Mouse (Mus musculus) small intestine, adult 2 months (tissue): ENCODE data around the gene Abhd18. TPM values are rescaled to one million over a fixed set of nuclear protein-coding genes. Genes with fewer than 3 reads are reported as not detected.
A peak's percentile ranks its signal among the peaks of the same experiment; 100 is the strongest.
"Not testable (repeated sequence)": the region's sequence is repeated elsewhere in the genome, so short reads cannot be mapped to it uniquely, and the experiment has no call there.

Source experiments
- H3K27ac ChIP-seq: fragments of 200-500 bp; 2 replicates; pipeline ENCODE4 v1.5.1; 2012; ENCODE audit warnings: low read depth, low read length, control low read depth, inconsistent platforms; ENCODE audit not compliant: insufficient read depth
- H3K27me3 ChIP-seq: fragments of 200-500 bp; 2 replicates; pipeline ENCODE4 v1.6.1; 2012; ENCODE audit warnings: mild to moderate bottlenecking, moderate library complexity, low read length, inconsistent platforms; ENCODE audit not compliant: control insufficient read depth, insufficient read depth
- H3K36me3 ChIP-seq: fragments of 200-500 bp; 2 replicates; pipeline ENCODE4 v1.6.1; 2012; ENCODE audit warnings: mild to moderate bottlenecking, low read length, control low read depth, inconsistent platforms; ENCODE audit not compliant: control insufficient read depth, insufficient read depth
- H3K4me1 ChIP-seq: fragments of 200-500 bp; 2 replicates; pipeline ENCODE4 v1.6.1; 2012; ENCODE audit warnings: low read length, inconsistent platforms, mixed read lengths; ENCODE audit not compliant: control insufficient read depth, insufficient read depth, insufficient read length
- H3K4me3 ChIP-seq: fragments of 200-500 bp; 2 replicates; pipeline ENCODE4 v1.5.1; 2012; ENCODE audit warnings: low read depth, mild to moderate bottlenecking, control low read depth, inconsistent platforms, low read length, moderate library complexity
- CTCF ChIP-seq: fragments of 200-500 bp; IDR thresholded peaks from 2 replicates; pipeline ENCODE4 v1.5.1; 2012; ENCODE audit warnings: low read depth, mild to moderate bottlenecking, control low read depth, inconsistent platforms, low read length, moderate library complexity, mixed read lengths; ENCODE audit not compliant: insufficient replicate concordance, insufficient read length; ENCODE audit errors: extremely low read depth
- POLR2A ChIP-seq: fragments of 200-500 bp; IDR thresholded peaks from 2 replicates; pipeline ENCODE4 v1.6.1; 2012; ENCODE audit warnings: low read depth, mild to moderate bottlenecking, control low read depth, inconsistent platforms, low read length, moderate library complexity
- WGBS: fragments of 180-500 bp; shearing (Covaris S2); methylation state at CpG from one replicate; pipeline ENCODE4 v1.1.7; 2018; 5-methylcytosine and 5-hydroxymethylcytosine counted together
- polyA plus RNA-seq: library from polyadenylated mRNA; depleted of rRNA; stranded (reverse); fragments of >200 nt; gene quantifications from 2 replicates; pipeline ENCODE4 v1.2.3, GENCODE M21; 2012

The Abhd18 gene
- polyA plus RNA-seq, 1 experiment, result 2.6 TPM

DNA sequence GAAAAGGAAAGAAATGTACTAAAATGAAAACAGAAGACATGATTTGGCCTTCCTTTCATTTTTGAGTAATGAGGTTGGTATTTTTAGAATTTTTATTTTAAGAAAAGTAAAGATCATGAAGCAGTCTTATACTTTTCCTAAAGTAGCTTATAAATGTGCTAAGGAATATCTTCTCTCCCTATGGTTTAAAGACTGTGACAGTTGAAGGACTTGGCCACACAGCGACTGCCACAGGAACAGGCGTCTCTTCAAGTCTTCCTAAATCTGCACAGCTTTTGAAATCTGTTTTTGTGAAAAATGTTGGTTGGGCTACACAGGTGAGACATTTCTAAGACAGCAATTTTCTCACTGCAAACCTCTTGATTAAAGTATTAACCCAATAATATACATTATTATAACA, 33.5 kb upstream of the Abhd18 start:
- 95% methylated on average over 2 of the region's 2 CpGs for WGBS
- no peak overlapping the region for H3K27ac ChIP-seq
- no peak for TF ChIP-seq POLR2A
- TF ChIP-seq CTCF, result no peak
- no peaks in the 10 kb centered on the region for H3K4me1 ChIP-seq
- peaks cover 41% of the 10 kb centered on the region for H3K36me3 ChIP-seq
- H3K27me3 ChIP-seq, result no peaks in the 10 kb centered on the region
- H3K4me3 ChIP-seq, result no peak overlapping the region

DNA sequence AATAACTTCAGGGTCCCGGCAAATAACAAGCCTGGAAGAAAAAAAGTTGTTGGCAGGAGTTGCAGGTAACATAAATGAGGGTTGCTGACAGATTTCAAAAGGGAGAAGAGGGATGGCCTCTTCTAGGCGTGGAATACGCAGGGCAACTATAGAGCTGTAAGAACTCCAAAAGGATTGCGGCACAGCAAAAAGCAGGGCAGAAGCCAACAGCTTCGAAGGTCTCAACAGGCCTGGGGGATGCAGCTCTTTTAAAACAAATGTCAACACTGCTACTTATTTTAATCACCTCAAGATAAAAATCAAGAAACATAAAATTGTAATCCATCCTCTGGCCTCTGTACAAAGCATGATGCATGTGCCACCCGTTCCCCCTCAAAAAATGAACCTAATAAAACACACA, 1.2 kb upstream of the Abhd18 start:
- not testable (repeated sequence) for H3K4me1 ChIP-seq, H3K36me3 ChIP-seq, H3K27me3 ChIP-seq
- peak overlapping the region; percentile 73 for H3K27ac ChIP-seq
- H3K4me3 ChIP-seq, result peak overlapping the region; percentile 41
- 47% methylated on average over 5 of the region's 6 CpGs for WGBS

DNA sequence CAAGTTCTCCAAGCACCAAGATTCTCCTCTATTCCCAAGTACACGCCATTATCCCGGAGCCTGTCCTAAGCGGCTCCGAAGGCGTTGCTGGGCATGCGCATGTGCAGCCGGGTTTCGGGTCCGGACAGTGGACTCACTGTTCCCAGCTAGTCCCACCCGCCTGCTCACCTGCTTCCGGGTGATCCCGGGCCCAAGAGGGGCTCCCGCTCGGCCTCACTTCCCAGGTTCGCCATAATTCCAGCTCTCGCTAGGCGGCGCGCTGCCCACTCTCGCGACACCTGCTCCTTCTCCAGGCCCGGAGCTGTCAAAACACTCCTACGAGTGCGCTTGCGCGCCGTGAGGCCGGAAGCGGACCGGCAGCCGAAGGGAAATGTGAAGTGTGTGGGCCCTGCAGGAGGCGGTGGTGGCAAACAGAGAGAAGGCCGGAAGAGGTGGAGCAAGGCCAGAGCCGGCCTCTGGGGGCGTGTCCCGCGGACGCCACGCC, 255 bp upstream of the Abhd18 start, which contains the start of gene Mfsd8:
Mfsd8 (minus strand) TSS at position 414 of the 484 bp plus-strand sequence.
- H3K27me3 ChIP-seq, H3K4me1 ChIP-seq, H3K36me3 ChIP-seq: not testable (repeated sequence)
- peak within 1 kb of the TSS; percentile 94 for H3K27ac ChIP-seq
- under 1% methylated on average over 38 of the region's 39 CpGs for WGBS
- TF ChIP-seq CTCF, result peak; percentile 46; the same call in 1 of the 2 replicates
- TF ChIP-seq POLR2A, result 0 out of 2 replicates have a peak, but pooled peaks have one; percentile 39
- H3K4me3 ChIP-seq, result peak within 1 kb of the TSS; percentile 78

DNA sequence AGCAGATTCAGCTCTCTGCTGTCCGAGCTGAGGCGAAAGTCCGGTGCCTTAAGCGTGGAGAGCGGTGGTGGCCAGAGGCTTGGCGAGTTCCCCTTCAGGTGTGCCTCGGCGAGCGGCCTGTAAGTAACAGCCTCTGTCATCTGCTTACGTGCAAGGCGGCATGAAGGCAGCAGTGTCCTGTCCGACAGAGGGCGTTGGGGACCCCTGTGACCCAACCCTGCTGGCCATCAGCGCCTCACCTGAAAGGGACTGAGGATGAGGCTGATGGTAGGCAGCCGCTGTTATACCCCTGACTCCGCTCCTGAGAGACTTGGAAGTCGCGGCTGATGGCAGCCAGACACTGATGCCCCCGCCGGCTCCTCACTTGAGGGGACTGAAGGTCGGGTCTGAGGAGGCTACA, 248 bp downstream of the Abhd18 start:
- 1% methylated on average over 19 of the region's 21 CpGs for WGBS
- not testable (repeated sequence) for H3K36me3 ChIP-seq, H3K4me1 ChIP-seq, H3K27me3 ChIP-seq
- peak overlapping the region; percentile 79 for H3K27ac ChIP-seq
- peak overlapping the region; percentile 78 for H3K4me3 ChIP-seq

DNA sequence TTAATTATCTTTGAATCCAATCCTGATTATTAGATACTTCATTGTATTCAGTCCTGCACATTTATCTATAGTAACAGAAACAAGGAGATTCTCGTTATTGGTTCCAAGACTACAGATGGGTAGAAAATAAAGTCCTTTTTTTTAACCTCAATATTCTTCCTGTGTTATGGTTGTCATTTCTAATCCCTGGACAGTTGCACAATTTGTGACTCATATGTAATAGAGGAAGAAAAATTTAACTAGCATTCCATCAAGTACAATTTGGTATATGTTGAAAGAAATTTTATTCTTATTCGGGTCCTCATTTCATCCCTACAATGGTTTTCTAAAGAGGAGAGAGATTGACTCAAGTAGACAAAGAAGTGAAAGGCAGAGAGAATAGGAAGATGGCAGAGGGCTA, 1.2 kb downstream of the Abhd18 start:
- WGBS, result 72% methylated on average over 2 of the region's 2 CpGs
- not testable (repeated sequence) for H3K36me3 ChIP-seq, H3K27ac ChIP-seq, H3K27me3 ChIP-seq, H3K4me3 ChIP-seq, H3K4me1 ChIP-seq

DNA sequence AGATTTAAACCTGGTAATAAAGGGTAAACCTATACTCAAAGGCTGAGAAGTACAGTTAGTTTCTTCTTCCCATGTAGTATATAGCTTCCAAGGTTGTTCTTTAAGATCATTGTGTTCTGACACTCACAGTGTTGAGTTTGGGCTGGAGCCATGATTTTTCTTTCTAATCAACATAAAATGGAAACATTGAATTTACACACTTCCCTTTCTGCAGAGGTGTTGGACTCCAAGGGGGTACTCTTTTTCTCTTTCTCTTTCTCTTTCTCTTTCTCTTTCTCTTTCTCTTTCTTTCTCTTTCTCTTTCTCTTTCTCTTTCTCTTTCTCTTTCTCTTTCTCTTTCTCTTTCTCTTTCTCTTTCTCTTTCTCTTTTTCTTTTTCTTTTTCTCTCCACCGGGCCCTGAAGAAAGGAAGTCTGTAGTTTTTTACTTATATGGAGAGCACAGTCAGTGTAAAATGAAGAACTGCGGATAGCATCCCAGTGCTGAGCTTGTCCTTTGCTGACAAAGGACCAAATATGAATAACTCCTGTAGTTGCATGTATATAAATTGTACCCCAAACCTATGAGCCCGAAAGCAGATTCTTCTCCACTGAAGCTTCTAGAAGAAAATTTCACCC, 6.5 kb downstream of the Abhd18 start:
- H3K4me3 ChIP-seq, H3K27ac ChIP-seq, H3K4me1 ChIP-seq, H3K36me3 ChIP-seq, H3K27me3 ChIP-seq: not testable (repeated sequence)
- 90% methylated on average over 3 of the region's 3 CpGs for WGBS

DNA sequence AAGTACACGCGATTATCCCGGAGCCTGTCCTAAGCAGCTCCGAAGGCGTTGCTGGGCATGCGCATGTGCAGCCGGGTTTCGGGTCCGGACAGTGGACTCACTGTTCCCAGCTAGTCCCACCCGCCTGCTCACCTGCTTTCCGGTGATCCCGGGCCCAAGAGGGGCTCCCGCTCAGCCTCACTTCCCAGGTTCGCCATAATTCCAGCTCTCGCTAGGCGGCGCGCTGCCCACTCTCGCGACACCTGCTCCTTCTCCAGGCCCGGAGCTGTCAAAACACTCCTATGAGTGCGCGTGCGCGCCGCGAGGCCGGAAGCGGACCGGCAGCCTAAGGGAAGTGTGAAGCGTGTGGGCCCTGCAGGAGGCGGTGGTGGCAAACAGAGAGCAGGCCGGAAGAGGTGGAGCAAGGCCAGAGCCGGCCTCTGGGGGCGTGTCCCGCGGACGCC, 47.1 kb downstream of the Abhd18 start:
- WGBS, result under 1% methylated on average over 38 of the region's 38 CpGs

DNA sequence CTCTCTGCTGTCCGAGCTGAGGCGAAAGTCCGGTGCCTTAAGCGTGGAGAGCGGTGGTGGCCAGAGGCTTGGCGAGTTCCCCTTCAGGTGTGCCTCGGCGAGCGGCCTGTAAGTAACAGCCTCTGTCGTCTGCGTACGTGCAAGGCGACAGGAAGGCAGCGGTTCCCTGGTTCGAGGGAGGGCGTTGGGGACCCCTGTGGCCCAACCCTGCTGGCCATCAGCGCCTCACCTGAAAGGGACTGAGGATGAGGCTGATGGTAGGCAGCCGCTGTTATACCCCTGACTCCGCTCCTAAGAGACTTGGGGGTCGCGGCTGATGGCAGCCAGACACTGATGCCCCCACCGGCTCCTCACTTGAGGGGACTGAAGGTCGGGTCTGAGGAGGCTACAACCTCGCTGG, 47.6 kb downstream of the Abhd18 start:
- 1% methylated on average over 20 of the region's 24 CpGs for WGBS
- peak overlapping the region; percentile 67 for H3K4me3 ChIP-seq
- H3K36me3 ChIP-seq, H3K27me3 ChIP-seq, H3K4me1 ChIP-seq: not testable (repeated sequence)
- peak overlapping the region; percentile 31 for H3K27ac ChIP-seq

More for the DNA sequence above, 47.1 kb downstream of the Abhd18 start:
- Histone ChIP-seq H3K4me3 (peak overlapping the region; percentile 74), H3K27ac (peak overlapping the region; percentile 93)
- not testable (repeated sequence) for H3K4me1 ChIP-seq, H3K36me3 ChIP-seq, H3K27me3 ChIP-seq
- TF ChIP-seq CTCF, result peak; percentile 55; the same call in 1 of the 2 replicates
- peak; percentile 36; the same call in 1 of the 2 replicates for TF ChIP-seq POLR2A

DNA sequence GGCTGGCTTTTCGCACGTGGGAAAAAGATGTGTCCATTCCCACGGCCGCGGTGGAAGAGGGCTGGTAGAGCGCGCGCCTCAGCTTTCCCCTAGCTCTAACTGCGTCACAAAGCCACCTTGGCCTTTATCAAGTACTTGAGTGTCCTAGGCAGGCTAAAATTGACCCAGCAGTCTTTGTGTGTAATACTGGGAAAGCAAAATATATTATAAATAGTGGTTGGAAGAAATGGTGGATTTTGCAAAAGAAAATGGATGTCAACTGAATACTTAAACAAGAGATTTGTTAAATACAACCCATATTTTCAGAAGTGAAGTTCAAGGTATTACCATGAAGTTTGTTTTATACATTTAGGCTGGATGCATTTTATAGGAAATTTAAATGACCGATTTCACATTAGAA, 55.7 kb downstream of the Abhd18 start, which contains the start of gene 1700034I23Rik:
1700034I23Rik (minus strand) TSS at position 101 of the 400 bp plus-strand sequence.
- 98% methylated on average over 8 of the region's 10 CpGs for WGBS
- not testable (repeated sequence) for H3K27ac ChIP-seq, H3K4me3 ChIP-seq

More for the DNA sequence above, 55.7 kb downstream of the Abhd18 start, which contains the start of gene 1700034I23Rik:
- H3K36me3 ChIP-seq, H3K4me1 ChIP-seq, H3K27me3 ChIP-seq: not testable (repeated sequence)
